Comparison of ENCODE assay signal across 10 mouse cellular contexts in the genomic region with DNA sequence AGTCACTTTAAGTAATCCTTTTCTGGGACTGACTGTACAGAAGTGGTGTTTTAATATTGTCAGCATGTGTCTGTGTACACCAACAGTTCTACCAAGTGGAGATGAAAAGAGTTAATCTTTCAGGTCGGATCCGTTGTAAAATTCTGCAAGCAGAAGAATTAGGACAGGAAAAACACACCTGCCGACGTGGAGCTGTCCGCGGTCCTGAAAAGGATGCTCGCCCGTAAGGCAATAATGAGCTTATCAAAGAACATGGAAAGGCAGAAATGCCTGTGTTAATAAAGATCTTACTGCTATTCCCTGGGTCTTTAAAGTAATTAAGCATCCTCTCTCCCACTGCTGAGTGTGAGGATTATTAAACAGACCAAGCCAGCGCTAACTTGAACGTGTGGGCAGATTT. TPM values are rescaled to one million over a fixed set of nuclear protein-coding genes. Genes with fewer than 3 reads are reported as not detected.
A peak's percentile ranks its signal among the peaks of the same experiment; 100 is the strongest.
DNase-seq lines count a peak whose midpoint lies in the region; ATAC-seq lines count a peak whose summit lies in the region.
"Had no signal": no experiment of that assay in that cellular context is flagged by ENCODE, and none has a peak within 500 bp of the region (broad histone marks: within the 10 kb centered on the region; RNA-seq: fewer than 3 reads in every experiment).

No protein-coding gene starts in this region.

- H3K9ac ChIP-seq in hindbrain, embryonic 16.5 days (ENCODE audit: low read depth, low read length): no peak overlapping the region

- no peak overlapping the region for H3K4me3 ChIP-seq in hindbrain, embryonic 10.5 days
- H3K4me3 ChIP-seq in hindbrain, embryonic 16.5 days (ENCODE audit: low read length): no peak overlapping the region

- no peaks in the 10 kb centered on the region for H3K27me3 ChIP-seq in hindbrain, embryonic 10.5 days (ENCODE audit: insufficient read depth, poor library complexity, severe bottlenecking)
- H3K27me3 ChIP-seq in hindbrain, embryonic 16.5 days (replicated peaks; ENCODE audit: control insufficient read depth, insufficient read depth, low read length): no peaks in the 10 kb centered on the region

- H3K36me3 ChIP-seq in hindbrain, embryonic 10.5 days: no peaks in the 10 kb centered on the region
- H3K36me3 ChIP-seq in hindbrain, embryonic 16.5 days (ENCODE audit: control insufficient read depth, insufficient read depth, low read length): no peaks in the 10 kb centered on the region

- H3K9me3 ChIP-seq in hindbrain, embryonic 10.5 days: 0 out of 2 replicates have a peak, but pooled peaks cover 2% of the 10 kb centered on the region
- H3K9me3 ChIP-seq in hindbrain, embryonic 16.5 days (ENCODE audit: control insufficient read depth, low read length): no peaks in the 10 kb centered on the region

- H3K27ac ChIP-seq in hindbrain, embryonic 10.5 days: no peak overlapping the region
- no peak overlapping the region for H3K27ac ChIP-seq in hindbrain, embryonic 16.5 days (ENCODE audit: low read depth, low read length)

- H3K4me2 ChIP-seq in hindbrain, embryonic 16.5 days (ENCODE audit: low read length): no peak overlapping the region; the same call in 1 of the 2 replicates

- WGBS in hindbrain, embryonic 10.5 days: 39% methylated on average over 10 of the region's 10 CpGs
- 31% methylated on average over 10 of the region's 10 CpGs for WGBS in hindbrain, embryonic 16.5 days

- DNase-seq in hindbrain, embryonic 10.5 days (ENCODE audit: low spot score): peak; percentile 22
- DNase-seq in urinary bladder, postnatal 25 days (ENCODE audit: low spot score): peak; percentile 30
- DNase-seq in urinary bladder, adult 2 months (ENCODE audit: low spot score): no peak
- DNase-seq in kidney, postnatal 4 days: peak; percentile 79
- peak; percentile 39 for DNase-seq in yolk sac, embryonic 10.5 days (ENCODE audit: low spot score)
- DNase-seq in cerebellum, adult 9-10 months: no peak
- no peak for DNase-seq in right cerebral cortex, postnatal 10 days (ENCODE audit: low spot score in 2 of 2)
- DNase-seq: heart, postnatal 36 days; right cerebral cortex, postnatal 4 days had no signal

- no peak for ATAC-seq in hindbrain, embryonic 16.5 days

- no peaks in the 10 kb centered on the region for H3K4me1 ChIP-seq in hindbrain, embryonic 10.5 days (replicated peaks)
- H3K4me1 ChIP-seq in hindbrain, embryonic 16.5 days (ENCODE audit: control insufficient read depth, insufficient read depth, low read depth, low read length): no peaks in the 10 kb centered on the region

RNA-seq across cellular contexts. Expression of gene Wasf3, which starts 24.4 kb away (rescaled TPM):
- polyA plus RNA-seq in hindbrain, embryonic 10.5 days (2016; fragmentation: Nextera tagmentation; extraction: Ambion mirVana): 13.1 and 16.7 TPM in 2 replicates
- 19.3 and 23.4 TPM in 2 replicates for polyA plus RNA-seq in hindbrain, embryonic 16.5 days (2015; fragmentation: Nextera tagmentation; extraction: Ambion mirVana)
- 3.0 and 4.8 TPM in 2 replicates for polyA plus RNA-seq in urinary bladder, adult 2 months (2012; rRNA removed)

Comparison
In these comparisons a context has a peak if more than half of its experiments do, and no peak if none do; other contexts are left out.
1. DNase-seq: peak in hindbrain, embryonic 10.5 days (single experiment), urinary bladder, postnatal 25 days (single experiment), kidney, postnatal 4 days (2 of 2) and yolk sac, embryonic 10.5 days (single experiment); none in urinary bladder, adult 2 months (single experiment), cerebellum, adult 9-10 months (single experiment) and right cerebral cortex, postnatal 10 days (0 of 2).